Mouse (Mus musculus) cerebellum, adult 11 months (tissue): ENCODE data around the gene Acot4.
A peak's percentile ranks its signal among the peaks of the same experiment; 100 is the strongest.
"Not testable (repeated sequence)": the region's sequence is repeated elsewhere in the genome, so short reads cannot be mapped to it uniquely, and the experiment has no call there.

Experiments used
- DNase-seq: peaks from one replicate; pipeline ENCODE4 v3.0.0; 2022

The Acot4 gene

GRCm38 (mm10) chr12:84032854-84033253 is 5.3 kb upstream of the Acot4 start:
- no peak for DNase-seq

- DNase-seq: not testable (repeated sequence)
Measured at GRCm38 (mm10) chr12:84033302-84033701, 4.9 kb upstream of the Acot4 start.

GRCm38 (mm10) chr12:84034108-84034507 is 4.1 kb upstream of the Acot4 start:
- DNase-seq: no peak

GRCm38 (mm10) chr12:84038691-84039111 is 522 bp downstream of the Acot4 start, which contains the start of gene Gm49366:
Gene Gm49366 (plus strand): TSS chr12:84038935.
- peak; percentile 47 for DNase-seq

- DNase-seq: no peak
Measured at GRCm38 (mm10) chr12:84042248-84042647, 4.1 kb downstream of the Acot4 start.

GRCm38 (mm10) chr12:84044045-84044444 is 5.9 kb downstream of the Acot4 start:
- no peak for DNase-seq

- no peak for DNase-seq
Measured at GRCm38 (mm10) chr12:84046906-84047305, 8.7 kb downstream of the Acot4 start.

GRCm38 (mm10) chr12:84050744-84051143 is 12.6 kb downstream of the Acot4 start:
- DNase-seq: not testable (repeated sequence)

- no peak for DNase-seq
Measured at GRCm38 (mm10) chr12:84051937-84052474, 13.8 kb downstream of the Acot4 start, which contains the start of gene Acot3. Gene Acot3 (plus strand): TSS chr12:84052144.

- no peak for DNase-seq
Measured at GRCm38 (mm10) chr12:84052609-84053008, 14.4 kb downstream of the Acot4 start.

- peak; percentile 8 for DNase-seq
Measured at GRCm38 (mm10) chr12:84053173-84053572, 15.0 kb downstream of the Acot4 start.

- peak; percentile 10 for DNase-seq
Measured at GRCm38 (mm10) chr12:84053679-84054391, 15.7 kb downstream of the Acot4 start.

- no peak for DNase-seq
Measured at GRCm38 (mm10) chr12:84060946-84061345, 22.8 kb downstream of the Acot4 start.

- DNase-seq: no peak
Measured at GRCm38 (mm10) chr12:84062336-84062735, 24.2 kb downstream of the Acot4 start.

GRCm38 (mm10) chr12:84063228-84063627 is 25.0 kb downstream of the Acot4 start:
- DNase-seq: no peak

GRCm38 (mm10) chr12:84063833-84064232 is 25.7 kb downstream of the Acot4 start:
- no peak for DNase-seq

- DNase-seq: no peak
Measured at GRCm38 (mm10) chr12:84064621-84065020, 26.4 kb downstream of the Acot4 start.

- DNase-seq: no peak
Measured at GRCm38 (mm10) chr12:84067752-84068151, 29.6 kb downstream of the Acot4 start.

GRCm38 (mm10) chr12:84068296-84068695 is 30.1 kb downstream of the Acot4 start:
- DNase-seq: no peak

- DNase-seq: no peak
Measured at GRCm38 (mm10) chr12:84068986-84069385, 30.8 kb downstream of the Acot4 start, which contains the start of gene Acot5. Gene Acot5 (plus strand): TSS chr12:84069325.

- peak; percentile 34 for DNase-seq
Measured at GRCm38 (mm10) chr12:84069582-84069981, 31.4 kb downstream of the Acot4 start.

- DNase-seq: no peak
Measured at GRCm38 (mm10) chr12:84071696-84072095, 33.5 kb downstream of the Acot4 start.

- no peak for DNase-seq
Measured at GRCm38 (mm10) chr12:84077371-84077990, 39.3 kb downstream of the Acot4 start.

GRCm38 (mm10) chr12:84083842-84084241 is 45.7 kb downstream of the Acot4 start:
- no peak for DNase-seq
